Mouse (Mus musculus): ENCODE results near the gene Slc25a16.

Slc25a16 gene

GRCm38 (mm10) chr10:62919925-62920765, at the start of gene Slc25a16:
Slc25a16 (plus strand) TSS chr10:62920633.
- DNase-seq = peak; percentile 92

- DNase-seq = no peak
These were observed 45.6 kb upstream of the Slc25a16 start for GRCm38 (mm10) chr10:62874828-62875227.

- DNase-seq = no peak
These were observed 44.9 kb upstream of the Slc25a16 start for GRCm38 (mm10) chr10:62875565-62875964.

- DNase-seq = no peak
These were observed 42.4 kb upstream of the Slc25a16 start for GRCm38 (mm10) chr10:62878056-62878455.

- DNase-seq = no peak
These were observed 39.2 kb upstream of the Slc25a16 start for GRCm38 (mm10) chr10:62881211-62881610.

- no peak for DNase-seq
These were observed 36.5 kb upstream of the Slc25a16 start for GRCm38 (mm10) chr10:62883933-62884372.

- DNase-seq = no peak
These were observed 35.9 kb upstream of the Slc25a16 start for GRCm38 (mm10) chr10:62884517-62884916.

- DNase-seq = no peak
These were observed 35.0 kb upstream of the Slc25a16 start for GRCm38 (mm10) chr10:62885460-62885859.

- DNase-seq = no peak
These were observed 34.2 kb upstream of the Slc25a16 start for GRCm38 (mm10) chr10:62885969-62886798.

GRCm38 (mm10) chr10:62886799-62887591, 33.4 kb upstream of the Slc25a16 start:
- DNase-seq = peak; percentile 51

GRCm38 (mm10) chr10:62891025-62891424, 29.4 kb upstream of the Slc25a16 start:
- DNase-seq = no peak

GRCm38 (mm10) chr10:62892549-62893232, 27.7 kb upstream of the Slc25a16 start:
- DNase-seq = no peak

- DNase-seq = no peak
These were observed 27.0 kb upstream of the Slc25a16 start for GRCm38 (mm10) chr10:62893356-62893884.

GRCm38 (mm10) chr10:62894447-62894846, 26.0 kb upstream of the Slc25a16 start:
- DNase-seq = no peak

GRCm38 (mm10) chr10:62895386-62895785, 25.0 kb upstream of the Slc25a16 start:
- no peak for DNase-seq

- no peak for DNase-seq
These were observed 24.4 kb upstream of the Slc25a16 start for GRCm38 (mm10) chr10:62896035-62896434.

- DNase-seq = no peak
These were observed 23.7 kb upstream of the Slc25a16 start for GRCm38 (mm10) chr10:62896774-62897173.

- DNase-seq = no peak
These were observed 23.0 kb upstream of the Slc25a16 start for GRCm38 (mm10) chr10:62897437-62897836.

- no peak for DNase-seq
These were observed 22.4 kb upstream of the Slc25a16 start for GRCm38 (mm10) chr10:62898061-62898460.

- no peak for DNase-seq
These were observed 20.3 kb upstream of the Slc25a16 start for GRCm38 (mm10) chr10:62900144-62900543.

GRCm38 (mm10) chr10:62901826-62902225, 18.6 kb upstream of the Slc25a16 start:
- DNase-seq = no peak

GRCm38 (mm10) chr10:62902829-62903228, 17.6 kb upstream of the Slc25a16 start:
- DNase-seq = no peak
